Mouse (Mus musculus) testis, adult 2 months (tissue): ENCODE data around the gene Mapk1ip1. TPM values are rescaled to one million over a fixed set of nuclear protein-coding genes. Genes with fewer than 3 reads are reported as not detected.
A peak's percentile ranks its signal among the peaks of the same experiment; 100 is the strongest.

Experiments used
- H3K27ac ChIP-seq: fragments of 200-500 bp; 2 replicates; pipeline ENCODE4 v1.5.1; 2012; ENCODE audit warnings: low read depth, low read length; ENCODE audit not compliant: control insufficient read depth, insufficient read depth
- H3K27me3 ChIP-seq: fragments of 200-500 bp; 2 replicates; pipeline ENCODE4 v1.6.1; 2012; ENCODE audit warnings: mild to moderate bottlenecking, low read length, moderate library complexity; ENCODE audit not compliant: control insufficient read depth, insufficient read depth
- H3K36me3 ChIP-seq: fragments of 200-500 bp; 2 replicates; pipeline ENCODE4 v1.6.1; 2012; ENCODE audit warnings: mild to moderate bottlenecking, low read length; ENCODE audit not compliant: control insufficient read depth, insufficient read depth
- H3K4me1 ChIP-seq: fragments of 200-500 bp; 2 replicates; pipeline ENCODE4 v1.6.1; 2012; ENCODE audit warnings: low read length; ENCODE audit not compliant: control insufficient read depth, insufficient read depth
- H3K4me3 ChIP-seq: fragments of 200-500 bp; 2 replicates; pipeline ENCODE4 v1.5.1; 2012; ENCODE audit warnings: low read depth, mild to moderate bottlenecking, low read length, moderate library complexity, mixed read lengths; ENCODE audit not compliant: control insufficient read depth
- CTCF ChIP-seq: fragments of 200-500 bp; IDR thresholded peaks from 2 replicates; pipeline ENCODE4 v1.5.1; 2012; ENCODE audit warnings: low read depth, mild to moderate bottlenecking, inconsistent platforms, low read length, moderate library complexity; ENCODE audit not compliant: control insufficient read depth, insufficient read depth, insufficient replicate concordance
- POLR2A ChIP-seq: fragments of 200-500 bp; IDR thresholded peaks from 2 replicates; pipeline ENCODE4 v1.6.1; 2012; ENCODE audit warnings: low read depth, mild to moderate bottlenecking, inconsistent platforms, low read length, moderate library complexity; ENCODE audit not compliant: control insufficient read depth
- polyA plus RNA-seq: library from polyadenylated mRNA; depleted of rRNA; stranded (reverse); fragments of >200 nt; gene quantifications from 2 replicates; pipeline ENCODE4 v1.2.3, GENCODE M21; 2012

Mapk1ip1 gene
- polyA plus RNA-seq, 1 experiment: 24.5 TPM

DNA sequence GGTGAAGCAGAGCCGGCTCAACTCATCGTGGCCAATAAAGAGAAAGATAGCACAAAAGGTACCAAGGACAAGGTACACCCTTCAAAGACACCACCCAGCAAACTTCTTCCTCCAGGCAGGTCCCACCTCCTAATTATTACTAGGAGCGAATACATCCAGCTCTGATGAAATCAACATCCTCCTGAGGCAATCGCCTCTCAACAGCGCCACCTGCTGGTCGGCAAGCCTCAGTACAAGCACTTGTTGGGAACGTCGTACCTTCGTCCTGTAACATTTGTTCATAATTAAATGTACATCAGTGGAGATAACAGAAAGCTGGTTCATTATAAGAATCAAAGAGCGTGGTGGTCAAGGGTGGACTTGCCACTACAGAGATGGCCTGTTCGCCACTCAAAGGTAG lies 18.3 kb downstream of the Mapk1ip1 start:
- TF ChIP-seq POLR2A (no peak), CTCF (peak; percentile 99)
- H3K4me3 ChIP-seq: no peak overlapping the region; the same call in 1 of the 2 replicates
- no peaks in the 10 kb centered on the region for H3K36me3 ChIP-seq
- no peak overlapping the region for H3K27ac ChIP-seq
- no peaks in the 10 kb centered on the region; the same call in 1 of the 2 replicates for H3K4me1 ChIP-seq
- H3K27me3 ChIP-seq: no peaks in the 10 kb centered on the region

DNA sequence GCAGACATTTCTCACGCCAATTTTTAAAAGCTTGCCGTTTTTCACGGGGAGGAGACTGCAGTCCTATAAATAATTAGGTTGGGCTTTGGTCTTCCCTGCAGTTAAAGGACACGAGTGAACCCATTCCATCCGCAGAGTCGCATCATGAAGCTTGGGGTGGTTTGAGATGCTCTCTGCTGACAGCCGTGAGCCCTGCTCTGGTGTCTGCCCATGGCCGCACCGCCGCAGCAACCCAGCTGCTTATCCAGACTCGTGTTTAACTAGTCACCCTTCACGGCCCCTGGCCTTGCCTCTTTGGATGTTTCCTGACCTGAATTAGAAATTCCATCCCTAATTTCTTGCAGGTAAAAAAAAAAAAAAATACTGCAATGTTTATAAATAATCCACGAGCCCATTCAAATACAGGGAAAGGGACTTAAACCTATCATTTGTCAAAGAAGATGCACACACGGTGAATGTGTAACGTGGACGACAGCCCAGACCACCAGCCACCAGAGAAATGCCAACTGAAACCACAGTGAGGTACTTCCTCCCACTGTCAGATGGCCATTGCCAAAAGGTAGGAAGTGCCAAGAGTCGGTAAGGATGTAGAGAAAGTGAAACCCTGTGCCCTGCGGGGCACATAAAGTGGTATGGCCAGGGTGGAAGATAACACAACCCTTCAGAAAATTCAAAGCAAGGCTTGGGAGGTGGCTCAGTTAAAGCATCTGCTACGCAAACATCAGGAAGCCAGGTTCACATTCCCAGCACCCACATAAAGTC lies 20.9 kb downstream of the Mapk1ip1 start:
- Histone ChIP-seq H3K4me1 (no peaks in the 10 kb centered on the region; the same call in 1 of the 2 replicates), H3K27ac (no peak overlapping the region), H3K36me3 (no peaks in the 10 kb centered on the region), H3K4me3 (no peak overlapping the region), H3K27me3 (no peaks in the 10 kb centered on the region)
- TF ChIP-seq POLR2A (no peak), CTCF (no peak)

DNA sequence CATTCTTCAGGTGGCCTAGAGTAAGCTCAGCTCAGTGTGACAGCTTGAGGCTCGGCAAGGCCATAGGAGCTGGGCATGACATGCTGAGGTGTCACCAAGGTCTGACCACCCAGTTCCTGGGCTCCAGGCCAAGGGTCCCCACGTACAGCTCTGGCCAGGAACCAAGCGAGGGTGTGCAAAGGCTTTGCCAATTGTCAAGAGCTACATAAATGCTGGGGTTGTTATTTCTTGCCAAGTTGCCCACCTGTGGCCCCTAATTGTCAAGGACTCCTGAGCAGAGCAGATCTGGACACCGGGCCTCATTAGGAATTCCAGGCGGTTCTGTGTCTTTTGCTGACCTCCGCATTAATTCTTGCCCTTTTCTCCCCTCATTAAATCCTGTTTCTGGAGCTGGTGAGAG lies 21.6 kb downstream of the Mapk1ip1 start:
- no peaks in the 10 kb centered on the region; the same call in 1 of the 2 replicates for H3K4me1 ChIP-seq
- H3K27me3 ChIP-seq: no peaks in the 10 kb centered on the region
- no peaks in the 10 kb centered on the region for H3K36me3 ChIP-seq
- TF ChIP-seq POLR2A (no peak), CTCF (no peak)
- no peak overlapping the region for H3K4me3 ChIP-seq
- H3K27ac ChIP-seq: no peak overlapping the region

DNA sequence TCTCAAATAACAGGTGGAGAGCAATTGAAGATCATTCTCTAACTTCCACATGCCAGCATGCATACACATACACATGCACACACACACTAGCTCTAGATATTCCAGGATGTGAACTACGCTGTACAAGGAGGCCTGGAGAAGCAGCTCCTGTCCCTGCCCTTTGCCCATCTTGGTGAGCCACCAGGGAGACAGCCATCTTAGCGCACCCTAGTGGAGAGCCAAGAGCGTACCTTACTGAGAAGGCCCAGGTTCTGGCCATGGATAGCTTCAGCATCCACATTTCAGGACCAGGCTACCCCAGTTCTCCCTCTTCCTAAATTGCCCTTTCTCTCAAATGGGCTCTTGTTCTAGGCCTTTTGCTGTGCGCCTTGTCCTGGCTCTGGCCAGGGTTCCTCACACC lies 27.8 kb downstream of the Mapk1ip1 start:
- Histone ChIP-seq H3K27ac (no peak overlapping the region), H3K4me1 (no peaks in the 10 kb centered on the region), H3K27me3 (no peaks in the 10 kb centered on the region), H3K36me3 (no peaks in the 10 kb centered on the region), H3K4me3 (no peak overlapping the region)
- TF ChIP-seq CTCF (peak; percentile 30; the same call in 1 of the 2 replicates), POLR2A (no peak)

DNA sequence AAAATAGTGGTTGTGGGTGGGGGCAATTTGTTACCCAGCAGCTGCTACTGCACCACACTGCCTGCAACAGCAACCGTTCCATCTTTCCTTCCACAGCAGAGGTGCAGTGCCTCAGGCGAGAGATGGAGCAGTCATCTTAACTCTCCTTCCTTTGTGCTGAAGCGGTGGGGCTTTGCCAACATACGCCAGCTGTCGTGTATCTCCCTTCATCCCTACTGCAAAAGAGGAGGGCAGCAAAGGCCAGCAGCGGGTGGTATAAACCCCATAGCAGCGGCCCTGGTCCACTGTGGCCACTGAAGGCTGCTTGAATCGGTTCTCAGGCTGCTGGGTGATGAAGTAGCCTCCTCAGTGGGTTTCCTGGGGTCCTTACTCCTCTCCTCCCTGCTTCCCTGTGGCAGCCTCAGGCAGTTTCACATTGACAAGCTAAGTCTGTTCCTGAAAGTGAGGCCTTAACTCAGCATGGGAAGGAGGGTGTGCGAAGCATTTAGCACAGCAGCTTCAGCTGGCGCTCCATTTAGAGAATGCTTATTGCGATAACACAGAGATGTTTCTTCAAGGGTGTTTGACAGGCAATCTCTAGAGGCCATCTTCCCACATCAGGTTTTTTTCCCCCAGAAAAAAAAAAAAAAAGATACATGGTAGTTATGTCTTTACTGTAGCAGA lies 32.7 kb downstream of the Mapk1ip1 start:
- Histone ChIP-seq H3K36me3 (no peaks in the 10 kb centered on the region), H3K27me3 (no peaks in the 10 kb centered on the region), H3K4me1 (no peaks in the 10 kb centered on the region), H3K4me3 (no peak overlapping the region), H3K27ac (no peak overlapping the region)
- TF ChIP-seq POLR2A (no peak), CTCF (no peak)

DNA sequence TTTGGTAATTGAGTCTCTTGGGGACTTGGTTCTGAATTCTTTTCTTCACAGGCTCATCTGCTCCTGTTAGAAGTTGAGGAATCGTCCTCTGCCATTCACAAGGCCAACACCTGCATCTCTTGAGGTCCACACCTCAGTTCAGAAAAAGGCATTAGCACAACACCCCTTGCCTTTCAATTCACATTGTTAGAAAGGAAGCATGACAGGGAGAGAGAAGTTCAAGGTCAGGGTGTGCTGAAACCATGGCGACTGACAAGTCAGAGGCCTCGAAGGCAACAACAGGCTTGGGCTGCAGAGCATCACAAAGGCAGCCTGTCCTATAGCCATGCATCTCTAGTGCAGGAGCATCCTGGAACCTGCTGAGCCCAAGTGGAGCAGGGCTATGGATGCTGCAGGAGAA lies 38.9 kb downstream of the Mapk1ip1 start:
- H3K4me1 ChIP-seq: no peaks in the 10 kb centered on the region
- H3K27ac ChIP-seq: no peak overlapping the region
- no peaks in the 10 kb centered on the region for H3K27me3 ChIP-seq
- no peaks in the 10 kb centered on the region for H3K36me3 ChIP-seq
- no peak for TF ChIP-seq POLR2A
- TF ChIP-seq CTCF: no peak
- no peak overlapping the region for H3K4me3 ChIP-seq

DNA sequence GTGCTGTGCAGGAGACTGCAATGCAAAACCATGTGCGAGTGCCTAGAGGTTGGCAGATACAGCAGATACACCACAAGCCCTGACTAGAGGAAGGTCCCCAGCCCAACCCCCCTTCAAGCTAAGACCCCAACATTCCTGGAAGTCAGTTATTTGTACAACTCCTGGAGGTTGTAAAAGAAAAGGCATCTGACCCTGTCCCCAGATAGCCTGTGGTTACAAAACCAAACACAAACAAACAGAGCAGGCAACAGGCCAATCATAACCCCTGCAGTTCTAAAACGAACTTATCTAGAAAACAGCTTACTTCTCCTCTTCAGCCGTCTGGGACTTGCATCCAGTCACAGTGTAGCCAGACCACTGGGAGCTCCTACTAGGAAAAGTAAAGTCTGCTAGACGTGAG lies 42.7 kb downstream of the Mapk1ip1 start:
- H3K4me1 ChIP-seq: no peaks in the 10 kb centered on the region
- H3K36me3 ChIP-seq: no peaks in the 10 kb centered on the region
- no peak overlapping the region for H3K27ac ChIP-seq
- no peaks in the 10 kb centered on the region for H3K27me3 ChIP-seq
- TF ChIP-seq CTCF: no peak
- TF ChIP-seq POLR2A: no peak
- no peak overlapping the region for H3K4me3 ChIP-seq
